Mouse (Mus musculus): ENCODE results near the gene Ddx24.

Ddx24 gene

GRCm38 (mm10) chr12:103388505-103389347 lies 36.9 kb downstream of the Ddx24 start, which contains the start of gene Otub2:
TSS of gene Otub2 (plus strand) at chr12:103388682.
- DNase-seq = peak; percentile 98

- DNase-seq = no peak
These were observed 45.4 kb downstream of the Ddx24 start for GRCm38 (mm10) chr12:103380226-103380625.

GRCm38 (mm10) chr12:103376774-103377173 lies 48.9 kb downstream of the Ddx24 start:
- DNase-seq = no peak

DNA sequence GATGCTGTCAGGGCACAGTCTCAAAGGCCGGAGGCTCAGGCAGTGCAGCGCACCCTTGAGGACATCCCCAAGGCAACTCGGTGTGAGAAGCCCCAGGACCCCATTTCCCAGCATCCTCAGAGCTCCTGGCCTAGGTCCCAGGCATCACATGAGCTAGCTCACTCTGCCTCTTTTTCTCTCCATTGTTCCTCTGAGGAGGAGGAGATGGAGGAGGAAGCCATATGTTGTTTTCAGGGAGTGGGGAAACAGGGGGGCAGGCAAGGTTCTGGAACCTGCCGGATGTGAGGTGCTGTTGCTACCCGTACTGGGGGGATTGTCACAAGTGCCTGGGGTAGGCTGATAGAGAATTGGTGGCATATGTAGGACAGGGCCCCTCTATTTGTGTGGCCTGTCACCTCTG lies 49.5 kb downstream of the Ddx24 start:
- no peak for DNase-seq

- no peak for DNase-seq
These were observed 51.9 kb downstream of the Ddx24 start for GRCm38 (mm10) chr12:103373530-103374236.

- peak in 1 of 2 experiments; percentile 62 for DNase-seq
These were observed 53.9 kb downstream of the Ddx24 start for GRCm38 (mm10) chr12:103371711-103372110.

GRCm38 (mm10) chr12:103370861-103371260 lies 54.8 kb downstream of the Ddx24 start:
- DNase-seq = no peak

DNA sequence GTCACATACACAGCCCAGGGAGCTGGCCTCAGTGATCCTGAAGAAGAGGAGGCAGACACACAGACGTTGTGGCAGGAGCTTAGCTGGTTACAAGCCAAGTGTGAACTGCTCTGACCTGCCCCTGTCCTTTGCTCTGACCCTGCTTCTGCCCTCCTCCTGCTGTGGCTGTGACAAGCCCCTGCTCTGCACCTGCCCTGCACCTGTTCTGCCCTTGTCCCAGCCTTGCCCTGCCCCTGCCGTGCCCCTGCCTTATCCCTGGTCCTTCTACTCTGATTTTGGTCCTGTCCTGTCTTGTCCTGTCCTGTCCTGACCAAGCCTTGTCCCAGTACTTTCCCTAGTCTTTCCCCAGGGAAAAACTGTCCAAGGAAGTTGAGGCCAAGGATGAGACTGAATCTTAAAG lies 56.9 kb downstream of the Ddx24 start:
- DNase-seq = no peak

DNA sequence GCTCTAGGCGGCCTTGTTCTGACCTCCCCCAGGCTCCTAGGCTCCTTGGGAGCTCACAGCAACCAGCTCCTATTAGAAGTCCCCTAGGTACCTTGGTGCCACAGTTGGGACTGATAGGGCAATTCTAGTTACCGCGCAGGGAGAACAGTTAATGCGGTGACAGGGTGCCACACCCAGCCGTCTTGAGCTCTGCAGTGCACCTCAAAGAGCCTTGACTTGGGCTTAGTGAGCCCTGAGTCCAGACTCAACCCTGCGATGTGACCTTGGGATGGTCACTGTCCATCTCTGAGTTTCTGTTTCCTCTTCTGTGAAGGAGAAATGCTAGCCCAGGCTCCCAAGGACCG lies 57.3 kb downstream of the Ddx24 start:
- no peak for DNase-seq

DNA sequence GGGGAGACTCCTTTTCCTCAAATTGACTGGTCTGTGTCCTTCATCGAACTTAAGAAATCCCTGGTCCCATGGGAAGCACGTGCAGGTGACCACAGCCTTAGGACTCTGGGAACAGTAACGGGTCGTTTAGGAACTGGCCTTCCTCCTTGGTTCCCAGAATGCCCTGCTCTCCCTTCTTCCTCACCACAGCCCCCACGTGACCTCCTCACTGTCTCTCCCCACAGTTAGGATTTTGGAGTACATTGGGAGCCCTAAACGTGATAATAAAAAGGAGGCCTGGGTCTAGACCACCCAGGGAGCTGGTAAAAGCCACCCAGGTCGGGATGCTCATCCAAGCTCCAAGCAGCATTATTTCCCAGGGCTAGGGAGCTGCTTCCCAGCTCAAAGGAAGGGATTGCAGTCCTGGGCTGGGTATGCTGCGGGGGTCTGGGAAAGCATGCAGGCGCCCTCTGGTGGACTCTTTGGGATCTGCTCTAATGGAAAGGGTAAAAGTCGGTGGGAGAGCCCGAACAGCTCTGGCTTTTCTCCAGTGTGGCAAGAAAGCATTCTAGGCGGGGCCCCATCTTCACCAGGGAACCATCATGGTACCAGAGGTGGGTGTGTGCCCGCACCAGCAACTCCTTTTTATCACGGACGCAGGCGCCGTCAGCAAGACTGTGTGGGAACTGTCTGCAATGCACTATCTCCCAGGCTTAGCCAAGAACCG lies 57.9 kb downstream of the Ddx24 start:
- peak; percentile 66 to 80 for DNase-seq

GRCm38 (mm10) chr12:103367171-103367570 lies 58.5 kb downstream of the Ddx24 start:
- DNase-seq = no peak

GRCm38 (mm10) chr12:103362336-103362735 lies 63.3 kb downstream of the Ddx24 start:
- no peak for DNase-seq

- no peak for DNase-seq
These were observed 63.9 kb downstream of the Ddx24 start for GRCm38 (mm10) chr12:103361539-103362307.

- no peak for DNase-seq
These were observed 64.8 kb downstream of the Ddx24 start for GRCm38 (mm10) chr12:103360812-103361211.

DNA sequence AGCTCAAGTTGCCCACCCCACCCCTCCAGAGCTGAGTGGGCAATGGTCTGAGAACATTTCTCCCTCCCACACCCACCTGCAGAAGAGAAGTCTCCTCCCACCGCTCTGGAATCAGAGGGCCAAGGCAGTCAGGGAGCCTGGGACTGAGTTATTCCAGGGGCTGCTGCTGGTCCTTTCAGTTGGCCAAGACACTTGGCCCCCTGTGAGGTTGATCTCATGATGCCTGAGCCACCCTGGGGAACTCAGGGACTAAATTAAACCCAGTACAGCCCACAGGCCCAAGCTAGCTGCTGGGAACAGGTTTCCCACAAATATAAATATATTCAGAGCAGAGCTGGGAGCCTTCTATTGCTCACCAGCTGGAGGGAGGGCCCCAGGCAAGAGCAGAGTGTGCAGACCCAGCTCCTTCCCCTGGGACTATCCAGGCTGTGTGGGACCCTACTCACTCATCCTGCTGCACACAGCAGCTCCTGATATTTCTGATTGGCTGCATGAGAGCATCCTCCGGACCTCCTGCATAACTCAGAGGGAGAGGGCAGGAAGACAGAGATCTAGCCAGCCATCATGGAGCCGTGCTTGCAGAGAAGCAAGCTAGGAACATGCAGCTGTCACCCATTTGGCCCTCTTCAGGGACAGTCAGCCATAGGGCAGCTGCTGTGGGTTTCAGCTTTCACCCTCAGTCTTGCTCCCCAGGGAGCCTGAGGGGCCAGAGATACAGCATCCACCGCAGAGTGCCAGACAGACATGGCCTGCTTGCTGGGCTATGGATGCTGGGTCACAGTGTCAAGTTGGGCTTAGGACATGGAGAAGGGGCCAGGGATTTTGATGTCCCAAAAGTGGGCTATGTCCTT lies 66.5 kb downstream of the Ddx24 start:
- DNase-seq = no peak

DNA sequence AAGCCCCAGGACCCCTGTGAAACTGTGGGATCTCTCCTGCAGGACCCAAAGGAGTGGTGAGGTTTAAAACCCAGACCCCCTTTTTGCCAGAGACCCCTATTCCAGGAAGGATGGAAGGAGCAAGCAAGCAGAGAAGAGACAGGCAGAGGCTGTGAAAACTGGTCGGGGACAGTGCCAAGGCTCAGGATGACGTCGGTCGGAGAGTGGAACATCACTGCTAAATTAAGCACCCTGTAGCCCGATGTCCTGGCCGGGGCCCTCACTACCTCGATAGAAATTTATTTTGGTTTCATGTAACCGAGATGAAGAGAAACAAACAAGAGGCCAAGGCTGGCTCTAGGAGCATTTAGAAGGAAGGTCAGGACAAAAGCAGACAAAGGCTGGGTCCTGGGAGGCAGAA lies 67.4 kb downstream of the Ddx24 start:
- no peak for DNase-seq

All from lung, postnatal 4 days (tissue).